Mouse (Mus musculus) liver, embryonic 16.5 days (tissue): ENCODE data around the gene Dcaf11. TPM values are rescaled to one million over a fixed set of nuclear protein-coding genes. Genes with fewer than 3 reads are reported as not detected.

Experiments used
- ATAC-seq: fragments of 200-750 bp; cut with Nextera tagmentation; 2 replicates; pipeline ENCODE4 v1.8.0; 2017; ENCODE audit warnings: low read depth, mild to moderate bottlenecking, moderate number of reproducible peaks, moderate library complexity
- H3K27ac ChIP-seq: fragments of 300-500 bp; sonication (generic); 2 replicates; pipeline ENCODE4 v1.5.1; 2014; ENCODE audit warnings: mild to moderate bottlenecking, low read length
- H3K27me3 ChIP-seq: fragments of 300-500 bp; sonication (generic); 2 replicates; pipeline ENCODE4 v1.6.1; 2014; ENCODE audit warnings: low read depth, low read length, mixed read lengths; ENCODE audit not compliant: control insufficient read depth, insufficient read depth
- H3K36me3 ChIP-seq: fragments of 300-500 bp; sonication (generic); 2 replicates; pipeline ENCODE4 v1.6.1; 2014; ENCODE audit warnings: mild to moderate bottlenecking; ENCODE audit not compliant: control insufficient read depth, insufficient read depth
- H3K4me1 ChIP-seq: fragments of 300-500 bp; sonication (generic); 2 replicates; pipeline ENCODE4 v1.6.1; 2014; ENCODE audit warnings: low read depth, low read length, mixed read lengths; ENCODE audit not compliant: control insufficient read depth
- H3K4me2 ChIP-seq: fragments of 300-500 bp; sonication (generic); 2 replicates; pipeline ENCODE4 v1.6.1; 2014; ENCODE audit warnings: low read depth, low read length, mixed read lengths
- H3K4me3 ChIP-seq: fragments of 300-500 bp; sonication (generic); 2 replicates; pipeline ENCODE4 v1.5.1; 2014; ENCODE audit warnings: low read depth, mild to moderate bottlenecking, low read length
- H3K9ac ChIP-seq: fragments of 300-500 bp; sonication (generic); 2 replicates; pipeline ENCODE4 v1.6.1; 2014; ENCODE audit warnings: low read depth, low read length
- H3K9me3 ChIP-seq: fragments of 300-500 bp; sonication (generic); replicated peaks from 2 replicates; pipeline ENCODE4 v1.6.1; 2016; ENCODE audit warnings: low read length; ENCODE audit not compliant: control insufficient read depth
- WGBS: fragments of 180-500 bp; shearing (Covaris S2); extraction: QIAGEN DNeasy Blood & Tissue Kit; methylation state at CpG from one replicate; pipeline ENCODE4 v1.1.7; 2014; ENCODE audit not compliant: insufficient replicate concordance; 5-methylcytosine and 5-hydroxymethylcytosine counted together
- polyA plus RNA-seq: library from polyadenylated mRNA; unstranded; fragments of >200 nt; fragmentation: Nextera tagmentation; extraction: Ambion mirVana; gene quantifications from 2 replicates; pipeline ENCODE4 v1.2.1, GENCODE M21; 2015

The Dcaf11 gene
- polyA plus RNA-seq, 1 experiment from 2014 or later: 64.7 TPM

GRCm38 (mm10) chr14:55585566-55585960 lies 25.8 kb downstream of the Dcaf11 start:
- WGBS: 6% methylated on average over 6 of the region's 6 CpGs
- Histone ChIP-seq H3K36me3 (peaks cover 2% of the 10 kb centered on the region; the same call in 1 of the 2 replicates), H3K9me3 (no peaks in the 10 kb centered on the region), H3K27me3 (no peaks in the 10 kb centered on the region), H3K4me1 (peaks cover 49% of the 10 kb centered on the region), H3K9ac (peak overlapping the region; percentile 82), H3K4me2 (peak overlapping the region; percentile 94), H3K27ac (peak overlapping the region; percentile 98), H3K4me3 (peak overlapping the region; percentile 82)
- ATAC-seq: peak; percentile 65

- peak; percentile 37 for ATAC-seq
- H3K27ac ChIP-seq: peak overlapping the region; percentile 98
- WGBS: 41% methylated on average over 2 of the region's 2 CpGs
- H3K4me3 ChIP-seq: no peak overlapping the region
- peak overlapping the region; percentile 82; the same call in 1 of the 2 replicates for H3K9ac ChIP-seq
- peak overlapping the region; percentile 94 for H3K4me2 ChIP-seq
- H3K27me3 ChIP-seq: no peaks in the 10 kb centered on the region
- no peaks in the 10 kb centered on the region; the same call in 1 of the 2 replicates for H3K36me3 ChIP-seq
- H3K4me1 ChIP-seq: peaks cover 49% of the 10 kb centered on the region
- H3K9me3 ChIP-seq: no peaks in the 10 kb centered on the region
Measured at GRCm38 (mm10) chr14:55586149-55586548, 26.3 kb downstream of the Dcaf11 start.

GRCm38 (mm10) chr14:55589271-55589670 lies 29.5 kb downstream of the Dcaf11 start:
- H3K4me1 ChIP-seq: peaks cover 59% of the 10 kb centered on the region
- no peak overlapping the region for H3K9ac ChIP-seq
- no peak overlapping the region for H3K4me3 ChIP-seq
- peaks cover 2% of the 10 kb centered on the region for H3K36me3 ChIP-seq
- WGBS: 82% methylated on average over 5 of the region's 5 CpGs
- H3K4me2 ChIP-seq: no peak overlapping the region
- H3K27me3 ChIP-seq: no peaks in the 10 kb centered on the region
- ATAC-seq: no peak
- no peaks in the 10 kb centered on the region for H3K9me3 ChIP-seq
- no peak overlapping the region for H3K27ac ChIP-seq

GRCm38 (mm10) chr14:55589771-55590448 lies 30.1 kb downstream of the Dcaf11 start:
- Histone ChIP-seq H3K4me2 (peak overlapping the region; percentile 95), H3K36me3 (peaks cover 6% of the 10 kb centered on the region), H3K9ac (peak overlapping the region; percentile 98), H3K27ac (peak overlapping the region; percentile 97), H3K27me3 (no peaks in the 10 kb centered on the region), H3K4me1 (peaks cover 52% of the 10 kb centered on the region), H3K9me3 (no peaks in the 10 kb centered on the region), H3K4me3 (peak overlapping the region; percentile 95)
- 62% methylated on average over 11 of the region's 11 CpGs for WGBS
- ATAC-seq: no peak

GRCm38 (mm10) chr14:55590748-55591330 lies 31.0 kb downstream of the Dcaf11 start, which contains the start of gene Psme2:
TSS of gene Psme2 (minus strand) at chr14:55591113.
- peaks cover 16% of the 10 kb centered on the region for H3K36me3 ChIP-seq
- WGBS: under 1% methylated on average over 22 of the region's 22 CpGs

GRCm38 (mm10) chr14:55591331-55591891 lies 31.6 kb downstream of the Dcaf11 start, which contains the start of gene Rnf31:
TSS of gene Rnf31 (plus strand) at chr14:55591708.
- Histone ChIP-seq H3K4me3 (peak within 1 kb of the TSS; percentile 95), H3K4me1 (peaks cover 40% of the 10 kb centered on the region), H3K27ac (peak within 1 kb of the TSS; percentile 97), H3K27me3 (no peaks in the 10 kb centered on the region), H3K4me2 (peak within 1 kb of the TSS; percentile 95), H3K36me3 (peaks cover 21% of the 10 kb centered on the region), H3K9ac (peak within 1 kb of the TSS; percentile 98), H3K9me3 (no peaks in the 10 kb centered on the region)
- peak; percentile 89 for ATAC-seq
- WGBS: under 1% methylated on average over 33 of the region's 33 CpGs

More at GRCm38 (mm10) chr14:55590748-55591330, 31.0 kb downstream of the Dcaf11 start, which contains the start of gene Psme2:
- Histone ChIP-seq H3K4me1 (peaks cover 45% of the 10 kb centered on the region), H3K4me2 (peak within 1 kb of the TSS; percentile 95), H3K9me3 (no peaks in the 10 kb centered on the region), H3K27me3 (no peaks in the 10 kb centered on the region), H3K27ac (peak within 1 kb of the TSS; percentile 97), H3K9ac (peak within 1 kb of the TSS; percentile 98), H3K4me3 (peak within 1 kb of the TSS; percentile 95)
- peak; percentile 87 for ATAC-seq

GRCm38 (mm10) chr14:55592226-55592625 lies 32.4 kb downstream of the Dcaf11 start:
- Histone ChIP-seq H3K36me3 (peaks cover 28% of the 10 kb centered on the region), H3K4me1 (peaks cover 32% of the 10 kb centered on the region)
- no peak for ATAC-seq

GRCm38 (mm10) chr14:55596036-55596690 lies 36.4 kb downstream of the Dcaf11 start:
- WGBS: 87% methylated on average over 13 of the region's 13 CpGs

More at GRCm38 (mm10) chr14:55592226-55592625, 32.4 kb downstream of the Dcaf11 start:
- 3% methylated on average over 16 of the region's 16 CpGs for WGBS
- Histone ChIP-seq H3K27me3 (no peaks in the 10 kb centered on the region), H3K9me3 (no peaks in the 10 kb centered on the region), H3K4me3 (peak overlapping the region; percentile 95), H3K4me2 (peak overlapping the region; percentile 95), H3K27ac (peak overlapping the region; percentile 97), H3K9ac (peak overlapping the region; percentile 98)

More at GRCm38 (mm10) chr14:55596036-55596690, 36.4 kb downstream of the Dcaf11 start:
- Histone ChIP-seq H3K4me3 (no peak overlapping the region), H3K4me2 (no peak overlapping the region), H3K4me1 (peaks cover 20% of the 10 kb centered on the region), H3K9me3 (no peaks in the 10 kb centered on the region), H3K27me3 (no peaks in the 10 kb centered on the region), H3K9ac (no peak overlapping the region), H3K27ac (no peak overlapping the region), H3K36me3 (peaks cover 52% of the 10 kb centered on the region)
- no peak for ATAC-seq
